Mouse (Mus musculus): ENCODE measurements at regions not wholly inside any gene's neighbourhood (a gene's known extent, or its start where the extent isn't known, plus 50 kb on each side); places are given as distances from the start of the nearest gene placed in this dataset.

DNA sequence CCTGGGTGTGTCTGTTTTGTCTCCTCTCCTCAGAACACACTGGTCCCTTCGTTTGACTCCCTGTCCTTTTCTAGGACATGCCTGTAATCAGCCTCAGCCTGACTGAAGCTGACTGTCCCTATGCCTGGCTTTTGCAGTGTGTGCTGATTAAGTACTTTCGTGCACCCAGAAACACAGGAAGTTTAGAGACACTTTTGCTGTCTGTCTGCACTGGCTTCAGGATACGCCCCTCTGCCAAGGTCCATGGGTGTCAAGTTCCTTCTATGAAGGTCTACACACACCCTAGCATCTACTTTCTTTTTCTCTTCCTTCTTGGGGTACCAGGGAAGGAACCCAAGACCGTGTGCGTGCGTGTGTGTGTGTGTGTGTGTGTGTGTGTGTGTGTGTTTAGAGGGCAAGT lies 189.3 kb downstream of the Gadd45g start:
- DNase-seq, result peak; percentile 33
- H3K27me3 ChIP-seq (replicated peaks; ENCODE audit: control insufficient read depth, insufficient read depth, low read length), result no peaks in the 10 kb centered on the region
- TF ChIP-seq CTCF (conservative IDR thresholded peaks at IDR 0.05; ENCODE audit: insufficient read depth, insufficient read length, low read depth, low read length) (no peak), POLR2A (IDR thresholded peaks at IDR 0.05; ENCODE audit: low read depth, low read length) (no peak)
- H3K4me1 ChIP-seq (ENCODE audit: control insufficient read depth, insufficient read depth, low read length), result no peaks in the 10 kb centered on the region
- no peaks in the 10 kb centered on the region for H3K36me3 ChIP-seq (ENCODE audit: control insufficient read depth, insufficient read depth, low read length)
- no peak overlapping the region for H3K27ac ChIP-seq (ENCODE audit: insufficient read depth, low read depth, low read length)
- WGBS, result 69% methylated on average over 6 of the region's 6 CpGs
- H3K4me3 ChIP-seq (ENCODE audit: insufficient read depth, low read depth, low read length), result no peak overlapping the region

- Histone ChIP-seq H3K4me3 (ENCODE audit: insufficient read depth, low read depth, low read length) (no peak overlapping the region), H3K4me1 (ENCODE audit: control insufficient read depth, insufficient read depth, low read length) (no peaks in the 10 kb centered on the region), H3K27ac (ENCODE audit: insufficient read depth, low read depth, low read length) (no peak overlapping the region), H3K27me3 (replicated peaks; ENCODE audit: control insufficient read depth, insufficient read depth, low read length) (no peaks in the 10 kb centered on the region), H3K36me3 (ENCODE audit: control insufficient read depth, insufficient read depth, low read length) (no peaks in the 10 kb centered on the region)
- no peak for DNase-seq
- TF ChIP-seq CTCF (conservative IDR thresholded peaks at IDR 0.05; ENCODE audit: insufficient read depth, insufficient read length, low read depth, low read length), result no peak
- TF ChIP-seq POLR2A (IDR thresholded peaks at IDR 0.05; ENCODE audit: low read depth, low read length), result no peak
- 85% methylated on average over 5 of the region's 5 CpGs for WGBS
Observed at GRCm38 (mm10) chr13:52036351-52036750, 189.9 kb downstream of the Gadd45g start.

DNA sequence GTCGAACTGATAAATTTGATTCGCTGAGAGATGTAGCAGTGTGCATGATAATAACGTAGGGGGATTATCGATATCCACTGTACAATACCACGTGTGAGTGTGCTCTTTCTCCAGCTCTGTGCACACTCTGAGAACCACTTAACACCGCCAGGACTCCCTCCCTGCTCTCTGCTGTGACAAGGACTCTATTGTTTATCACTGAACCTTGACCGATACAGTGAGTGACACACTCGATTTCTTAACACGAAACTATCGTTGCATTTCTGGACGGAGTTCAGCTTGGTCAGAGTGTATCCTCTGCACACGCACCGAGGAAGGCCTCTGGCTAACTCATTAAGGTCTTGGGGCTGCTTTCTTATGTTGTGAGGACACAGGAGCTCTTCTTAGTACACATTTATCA lies 190.7 kb downstream of the Gadd45g start:
- WGBS, result 57% methylated on average over 13 of the region's 13 CpGs
- H3K36me3 ChIP-seq (ENCODE audit: control insufficient read depth, insufficient read depth, low read length), result no peaks in the 10 kb centered on the region

DNA sequence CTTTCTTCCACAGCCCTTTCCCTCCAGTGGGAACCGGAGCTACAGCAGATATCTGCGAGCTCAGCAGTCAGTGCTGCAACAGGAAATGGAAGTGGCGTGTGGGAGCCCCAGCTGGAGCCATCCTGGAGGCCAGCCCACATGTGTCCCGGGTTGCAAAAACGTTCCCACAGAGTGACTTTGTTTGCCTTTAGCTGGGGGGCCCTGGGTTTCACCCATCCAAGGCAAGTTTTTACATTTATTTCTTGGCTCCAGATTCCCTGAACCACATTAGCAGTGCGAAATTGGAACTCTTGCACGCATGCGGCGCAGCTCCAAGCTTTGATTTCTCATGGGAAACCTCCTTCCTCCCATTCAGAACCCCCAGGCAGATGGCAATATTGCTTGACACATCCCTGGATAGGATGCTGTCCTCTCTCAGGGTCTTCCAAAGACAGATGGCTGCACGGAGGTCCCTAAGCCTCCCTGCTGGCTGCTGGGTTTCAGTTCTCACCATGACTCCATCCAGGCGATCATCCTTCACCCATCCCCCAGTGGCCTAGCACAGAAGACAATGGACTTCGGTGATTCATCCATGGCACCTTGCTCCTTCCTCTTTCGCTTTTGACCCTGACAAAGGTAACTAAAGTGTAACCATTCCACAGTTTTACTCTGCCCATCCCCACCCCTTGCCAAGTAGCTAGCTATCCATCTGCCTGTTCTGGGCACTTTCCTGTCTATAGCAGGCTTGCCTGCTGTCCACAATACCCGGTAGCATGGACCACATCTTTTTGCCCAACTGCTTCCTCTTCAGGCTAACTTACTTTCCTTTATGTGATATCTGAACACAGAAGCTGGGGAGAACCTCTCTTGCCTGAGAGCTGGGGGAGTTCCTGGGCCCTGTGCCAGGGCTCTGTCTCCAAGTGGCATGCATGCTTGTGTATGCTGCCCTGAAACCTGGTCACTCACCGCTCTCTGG lies 195.3 kb downstream of the Gadd45g start:
- no peak overlapping the region for H3K4me3 ChIP-seq (ENCODE audit: insufficient read depth, low read depth, low read length)
- TF ChIP-seq POLR2A (IDR thresholded peaks at IDR 0.05; ENCODE audit: low read depth, low read length), result no peak
- no peak for TF ChIP-seq CTCF (conservative IDR thresholded peaks at IDR 0.05; ENCODE audit: insufficient read depth, insufficient read length, low read depth, low read length)
- WGBS, result 43% methylated on average over 15 of the region's 15 CpGs
- no peaks in the 10 kb centered on the region for H3K27me3 ChIP-seq (replicated peaks; ENCODE audit: control insufficient read depth, insufficient read depth, low read length)
- no peak overlapping the region for H3K27ac ChIP-seq (ENCODE audit: insufficient read depth, low read depth, low read length)
- H3K4me1 ChIP-seq (ENCODE audit: control insufficient read depth, insufficient read depth, low read length), result no peaks in the 10 kb centered on the region
- H3K36me3 ChIP-seq (ENCODE audit: control insufficient read depth, insufficient read depth, low read length), result no peaks in the 10 kb centered on the region
- DNase-seq, result peak; percentile 79

More for the DNA sequence above, 190.7 kb downstream of the Gadd45g start:
- no peaks in the 10 kb centered on the region for H3K27me3 ChIP-seq (replicated peaks; ENCODE audit: control insufficient read depth, insufficient read depth, low read length)
- H3K27ac ChIP-seq (ENCODE audit: insufficient read depth, low read depth, low read length), result no peak overlapping the region
- DNase-seq, result no peak
- no peak for TF ChIP-seq CTCF (conservative IDR thresholded peaks at IDR 0.05; ENCODE audit: insufficient read depth, insufficient read length, low read depth, low read length)
- no peak for TF ChIP-seq POLR2A (IDR thresholded peaks at IDR 0.05; ENCODE audit: low read depth, low read length)
- H3K4me3 ChIP-seq (ENCODE audit: insufficient read depth, low read depth, low read length), result no peak overlapping the region
- no peaks in the 10 kb centered on the region for H3K4me1 ChIP-seq (ENCODE audit: control insufficient read depth, insufficient read depth, low read length)

GRCm38 (mm10) chr13:52042867-52043266 lies 196.4 kb downstream of the Gadd45g start:
- Histone ChIP-seq H3K27me3 (replicated peaks; ENCODE audit: control insufficient read depth, insufficient read depth, low read length) (no peaks in the 10 kb centered on the region), H3K36me3 (ENCODE audit: control insufficient read depth, insufficient read depth, low read length) (no peaks in the 10 kb centered on the region), H3K4me1 (ENCODE audit: control insufficient read depth, insufficient read depth, low read length) (no peaks in the 10 kb centered on the region), H3K27ac (ENCODE audit: insufficient read depth, low read depth, low read length) (no peak overlapping the region), H3K4me3 (ENCODE audit: insufficient read depth, low read depth, low read length) (no peak overlapping the region)
- TF ChIP-seq POLR2A (IDR thresholded peaks at IDR 0.05; ENCODE audit: low read depth, low read length) (no peak), CTCF (conservative IDR thresholded peaks at IDR 0.05; ENCODE audit: insufficient read depth, insufficient read length, low read depth, low read length) (no peak)
- 92% methylated on average over 3 of the region's 3 CpGs for WGBS
- DNase-seq, result peak; percentile 54

- Histone ChIP-seq H3K27ac (ENCODE audit: insufficient read depth, low read depth, low read length) (no peak overlapping the region), H3K4me3 (ENCODE audit: insufficient read depth, low read depth, low read length) (no peak overlapping the region), H3K4me1 (ENCODE audit: control insufficient read depth, insufficient read depth, low read length) (peaks cover 3% of the 10 kb centered on the region; the same call in 1 of the 2 replicates), H3K27me3 (replicated peaks; ENCODE audit: control insufficient read depth, insufficient read depth, low read length) (no peaks in the 10 kb centered on the region), H3K36me3 (ENCODE audit: control insufficient read depth, insufficient read depth, low read length) (no peaks in the 10 kb centered on the region)
- no peak for DNase-seq
- no peak for TF ChIP-seq POLR2A (IDR thresholded peaks at IDR 0.05; ENCODE audit: low read depth, low read length)
- TF ChIP-seq CTCF (conservative IDR thresholded peaks at IDR 0.05; ENCODE audit: insufficient read depth, insufficient read length, low read depth, low read length), result no peak
- 98% methylated on average over 3 of the region's 3 CpGs for WGBS
Observed at GRCm38 (mm10) chr13:52043916-52044315, 197.4 kb downstream of the Gadd45g start.

GRCm38 (mm10) chr13:52045349-52045748 lies 198.9 kb downstream of the Gadd45g start:
- Histone ChIP-seq H3K36me3 (ENCODE audit: control insufficient read depth, insufficient read depth, low read length) (no peaks in the 10 kb centered on the region), H3K27ac (ENCODE audit: insufficient read depth, low read depth, low read length) (no peak overlapping the region), H3K4me3 (ENCODE audit: insufficient read depth, low read depth, low read length) (no peak overlapping the region), H3K4me1 (ENCODE audit: control insufficient read depth, insufficient read depth, low read length) (peaks cover 3% of the 10 kb centered on the region; the same call in 1 of the 2 replicates), H3K27me3 (replicated peaks; ENCODE audit: control insufficient read depth, insufficient read depth, low read length) (no peaks in the 10 kb centered on the region)
- DNase-seq, result no peak
- TF ChIP-seq POLR2A (IDR thresholded peaks at IDR 0.05; ENCODE audit: low read depth, low read length), result no peak
- TF ChIP-seq CTCF (conservative IDR thresholded peaks at IDR 0.05; ENCODE audit: insufficient read depth, insufficient read length, low read depth, low read length), result no peak
- WGBS, result 97% methylated on average over 3 of the region's 3 CpGs
